Mouse (Mus musculus) megakaryocyte-erythroid progenitor cell, adult 5-6 weeks (primary cell): ENCODE data around the gene Map2k6. TPM values are rescaled to one million over a fixed set of nuclear protein-coding genes. Genes with fewer than 3 reads are reported as not detected.

ENCODE experiments used
- ATAC-seq: replicated peaks from 2 replicates; pipeline ENCODE4 v1.8.0; 2016; ENCODE audit warnings: mild to moderate bottlenecking, inconsistent platforms; ENCODE audit not compliant: severe bottlenecking, poor library complexity, low FRiP score, low TSS enrichment
- total RNA-seq, 2 experiments: library from RNA; stranded (forward) in 1 of 2; stranded (reverse) in 1 of 2; fragments of 200-1000, 215-1000 nt in 1 of 2; fragments of >200 nt in 1 of 2; fragmentation: Nextera tagmentation in 1 of 2; gene quantifications; 2 replicates each; pipeline ENCODE4 v1.2.3; 2014 to 2017

The Map2k6 gene
- total RNA-seq, 2 experiments from 2014 or later, result 6.4 to 16.2 TPM

- 0 out of 2 replicates have a peak, but pooled peaks have one; percentile 60 for ATAC-seq
Observed at GRCm38 (mm10) chr11:110536533-110536932, 137.6 kb downstream of the Map2k6 start.

GRCm38 (mm10) chr11:110537602-110538001 is 138.7 kb downstream of the Map2k6 start:
- peak; percentile 89 for ATAC-seq

DNA sequence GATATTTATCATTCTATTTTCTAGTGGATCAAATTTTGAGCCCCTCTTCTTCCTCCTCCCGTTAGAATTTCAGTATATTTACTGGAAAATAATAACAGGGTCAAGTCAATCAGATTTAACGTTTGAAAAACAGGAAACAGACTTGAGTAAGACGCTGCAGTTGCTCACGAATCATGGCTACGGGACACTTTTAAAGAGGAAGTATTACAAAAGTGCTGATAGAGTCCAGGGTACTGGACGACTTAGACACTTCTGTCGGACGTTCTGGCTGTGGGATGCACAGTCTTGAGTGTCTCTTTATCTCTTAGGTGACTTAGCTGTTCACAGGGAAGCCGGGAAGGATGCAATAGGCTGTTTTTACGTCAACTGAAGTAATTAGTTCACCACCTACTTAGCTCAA is 139.3 kb downstream of the Map2k6 start:
- ATAC-seq, result peak; percentile 32; the same call in 1 of the 2 replicates

DNA sequence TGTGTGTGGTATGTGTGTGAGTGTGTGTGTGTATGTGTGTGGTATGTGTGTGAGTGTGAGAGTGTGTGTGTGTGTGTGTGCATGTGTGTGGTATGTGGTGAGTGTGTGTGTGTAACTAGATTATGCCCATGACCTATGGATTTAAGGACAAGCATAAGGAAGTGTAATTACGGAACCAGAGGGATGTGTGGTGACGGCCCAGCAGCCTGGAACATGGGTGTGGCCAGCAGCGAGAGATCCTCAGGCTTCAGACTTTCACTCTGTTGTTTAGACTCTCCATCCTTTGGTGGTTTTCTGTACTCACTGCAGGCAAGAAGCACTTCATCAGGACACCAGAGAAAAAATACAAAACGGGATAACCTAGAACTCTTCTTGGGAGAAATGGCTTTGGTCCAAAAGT is 143.0 kb downstream of the Map2k6 start:
- no peak for ATAC-seq

DNA sequence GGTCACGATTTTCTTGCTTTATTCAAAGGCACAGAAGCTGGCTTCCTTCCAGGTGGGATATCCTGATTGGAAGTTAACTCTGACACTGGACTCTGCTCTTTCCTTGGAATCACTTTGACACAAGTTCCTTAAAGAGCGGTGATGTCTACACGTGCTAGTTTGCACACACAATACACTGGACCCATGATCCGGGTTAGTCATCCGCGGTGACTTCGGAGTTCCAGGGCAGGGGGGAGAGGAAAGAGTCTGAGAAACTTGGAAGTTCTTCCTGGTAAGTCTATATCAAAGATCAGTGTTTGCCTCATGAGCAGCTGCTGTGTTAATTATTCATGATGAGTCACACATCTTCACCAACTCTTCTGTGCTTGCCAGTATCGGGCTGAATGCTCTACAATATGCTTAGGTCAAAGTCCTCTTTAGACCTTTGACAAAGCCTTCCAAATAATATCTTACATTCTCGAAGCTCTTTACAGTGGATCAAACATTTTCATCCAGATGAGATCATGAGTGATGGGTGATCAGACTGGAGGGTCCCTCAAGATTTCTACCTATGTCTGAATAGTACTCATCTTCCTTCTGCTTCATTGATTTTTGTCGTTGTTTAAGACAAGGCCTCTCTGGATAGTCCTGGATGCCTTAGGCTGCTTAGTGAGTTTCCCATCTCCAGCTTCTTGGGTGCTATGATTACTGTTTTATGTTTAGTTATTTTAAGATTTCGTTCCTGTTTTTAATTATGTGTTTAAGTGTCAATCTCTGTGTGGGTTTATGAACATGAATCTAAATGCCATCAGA is 145.7 kb downstream of the Map2k6 start:
- no peak for ATAC-seq

DNA sequence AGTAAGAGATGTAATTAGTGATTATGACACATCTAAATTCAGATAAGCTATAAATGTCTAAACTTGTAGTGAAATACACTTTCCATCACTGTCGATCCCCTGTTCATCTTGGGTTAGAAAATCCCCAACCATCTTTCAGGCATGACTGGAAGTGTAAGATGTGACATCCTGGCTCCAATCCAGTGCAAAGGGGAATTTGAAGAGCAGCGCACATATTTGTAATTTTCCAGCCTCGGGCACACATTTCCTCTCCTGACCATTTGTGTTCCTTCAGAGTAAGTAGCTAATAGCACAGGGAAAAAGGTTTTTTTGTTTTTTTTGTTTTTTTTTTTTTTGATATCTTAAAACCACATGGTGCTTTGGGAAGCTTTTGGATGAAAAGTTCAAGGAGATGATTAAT is 146.5 kb downstream of the Map2k6 start:
- no peak for ATAC-seq

DNA sequence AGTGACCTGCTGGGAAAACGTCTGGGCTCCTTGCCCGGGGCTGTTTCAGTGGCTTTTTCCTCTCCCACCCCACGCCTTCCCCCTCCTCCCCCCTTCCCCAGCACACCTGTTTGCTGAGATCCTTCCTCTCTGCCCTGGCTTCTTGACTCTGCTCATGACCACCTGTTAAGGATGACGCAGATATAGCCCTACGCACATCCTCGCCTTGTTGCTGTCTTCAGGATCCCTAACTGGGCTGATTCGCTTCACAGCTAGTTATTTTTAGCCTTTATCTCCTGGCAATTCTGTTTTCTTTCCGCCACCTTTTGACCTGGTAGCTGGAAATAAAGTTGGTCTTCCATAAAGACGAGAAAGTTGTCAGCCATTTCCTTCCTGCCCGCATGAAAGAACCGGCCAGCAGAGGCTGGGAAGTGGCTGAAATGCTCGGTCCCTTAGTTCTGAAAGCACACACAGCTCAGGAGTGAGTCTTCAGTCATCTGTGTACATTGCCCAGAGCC is 152.6 kb downstream of the Map2k6 start:
- no peak for ATAC-seq

DNA sequence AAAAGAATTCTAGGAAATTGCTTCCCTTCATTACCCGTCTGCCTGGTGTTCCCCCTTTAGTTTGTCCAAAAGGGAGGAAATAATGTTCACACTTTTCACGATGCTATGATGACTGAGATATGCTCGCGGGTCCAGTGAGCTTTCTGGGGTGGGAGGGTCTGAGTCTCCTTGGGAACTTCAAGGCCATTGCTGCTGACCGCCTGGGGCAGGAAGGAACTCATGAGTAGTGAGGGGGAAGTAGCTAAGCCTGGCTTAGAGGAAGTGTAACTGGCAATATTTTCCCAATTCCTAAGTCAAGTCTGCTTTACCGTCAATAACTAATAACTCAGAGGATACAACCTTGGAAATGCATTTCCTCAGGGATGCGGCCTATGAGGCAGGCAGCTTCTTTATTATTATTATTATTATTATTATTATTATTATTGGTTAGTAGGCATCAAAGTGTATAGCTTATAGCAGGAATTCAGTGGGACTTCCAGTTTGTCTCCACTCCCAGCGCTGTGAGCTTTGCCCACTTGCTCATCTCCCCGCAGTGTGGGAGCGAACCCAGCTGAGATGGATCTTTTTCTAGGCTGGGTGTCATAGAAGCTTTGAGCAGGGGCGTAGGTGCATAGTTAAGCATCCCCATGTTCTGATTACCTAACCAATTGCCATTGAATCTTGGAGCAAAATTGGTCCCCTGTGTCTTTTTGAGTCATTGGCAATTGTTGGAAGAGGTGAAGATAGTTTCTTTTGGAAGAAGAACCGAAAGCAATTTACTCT is 163.6 kb downstream of the Map2k6 start:
- ATAC-seq, result no peak

- no peak for ATAC-seq
Observed at GRCm38 (mm10) chr11:110563272-110563671, 164.3 kb downstream of the Map2k6 start.

- no peak for ATAC-seq
Observed at GRCm38 (mm10) chr11:110563801-110564200, 164.9 kb downstream of the Map2k6 start.

GRCm38 (mm10) chr11:110566307-110566706 is 167.4 kb downstream of the Map2k6 start:
- ATAC-seq, result no peak

DNA sequence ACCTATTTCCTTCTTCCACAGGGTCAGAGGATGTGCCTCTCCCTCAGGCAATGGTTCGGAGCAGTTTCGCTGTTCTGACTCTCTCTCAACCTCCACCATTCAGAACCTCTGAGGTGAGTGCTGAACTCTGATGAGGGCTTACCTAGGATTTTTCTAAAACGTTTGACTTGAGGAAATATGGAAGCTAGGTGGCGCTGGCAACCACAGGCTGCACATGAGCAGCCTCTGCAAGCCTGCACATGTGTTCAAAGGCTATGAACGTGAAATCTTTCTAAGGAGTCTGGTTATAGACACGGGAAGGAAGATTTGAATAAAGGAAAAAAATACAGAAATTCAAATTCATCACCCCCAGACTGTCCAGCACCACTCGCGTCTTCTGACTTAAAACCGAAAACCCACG is 173.6 kb downstream of the Map2k6 start:
- ATAC-seq, result peak; percentile 68; the same call in 1 of the 2 replicates

Other genes starting within 250 kb of the Map2k6 start
- gene Abca9, start 230.9 kb upstream of the Map2k6 start, total RNA-seq (2014; fragmentation: Nextera tagmentation), result not detected in 2 replicates
- gene Abca9, start 230.9 kb upstream of the Map2k6 start, total RNA-seq (2017), result 0.19 TPM in 1 of 2 replicates, not detected in the other
- 0.85 TPM in 1 of 2 replicates, not detected in the other for gene Abca6, start 147.3 kb upstream of the Map2k6 start, total RNA-seq (2014; fragmentation: Nextera tagmentation)
- 1.3 TPM in 1 of 2 replicates, not detected in the other for gene Abca6, start 147.3 kb upstream of the Map2k6 start, total RNA-seq (2017)
- gene Abca5, start 61.4 kb upstream of the Map2k6 start, total RNA-seq (2014; fragmentation: Nextera tagmentation), result 5.6 TPM in 1 of 2 replicates, not detected in the other
- gene Abca5, start 61.4 kb upstream of the Map2k6 start, total RNA-seq (2017), result 0.47 and 0.57 TPM in 2 replicates